Mouse (Mus musculus) embryo, embryonic 10 days (tissue): Measurements from ENCODE around the gene Ppp1r16b.

ENCODE experiments used
- DNase-seq: peaks from one replicate; pipeline ENCODE4 v3.0.0-alpha.2; 2015; ENCODE audit warnings: low spot score

Ppp1r16b gene

GRCm38 (mm10) chr2:158768350-158768749 lies 103.2 kb downstream of the Ppp1r16b start:
- peak; percentile 67 for DNase-seq

- DNase-seq: peak; percentile 54
Observed at GRCm38 (mm10) chr2:158768771-158769170, 103.6 kb downstream of the Ppp1r16b start.

GRCm38 (mm10) chr2:158770126-158770757 lies 105.0 kb downstream of the Ppp1r16b start:
- no peak for DNase-seq

- no peak for DNase-seq
Observed at GRCm38 (mm10) chr2:158771066-158771763, 106.0 kb downstream of the Ppp1r16b start.

GRCm38 (mm10) chr2:158772808-158773207 lies 107.6 kb downstream of the Ppp1r16b start:
- no peak for DNase-seq

- DNase-seq: no peak
Observed at GRCm38 (mm10) chr2:158774886-158775285, 109.7 kb downstream of the Ppp1r16b start.

GRCm38 (mm10) chr2:158776716-158777115 lies 111.5 kb downstream of the Ppp1r16b start:
- DNase-seq: no peak

- no peak for DNase-seq
Observed at GRCm38 (mm10) chr2:158777490-158777889, 112.3 kb downstream of the Ppp1r16b start.

GRCm38 (mm10) chr2:158778349-158778748 lies 113.2 kb downstream of the Ppp1r16b start:
- DNase-seq: no peak

GRCm38 (mm10) chr2:158781126-158781525 lies 115.9 kb downstream of the Ppp1r16b start:
- DNase-seq: no peak

- DNase-seq: no peak
Observed at GRCm38 (mm10) chr2:158786927-158787795, 122.0 kb downstream of the Ppp1r16b start.

GRCm38 (mm10) chr2:158794494-158795004 lies 129.4 kb downstream of the Ppp1r16b start, which contains the start of gene Dhx35:
Gene Dhx35 (plus strand): TSS chr2:158794807.
- DNase-seq: peak; percentile 97

- DNase-seq: no peak
Observed at GRCm38 (mm10) chr2:158795043-158795442, 129.8 kb downstream of the Ppp1r16b start.

GRCm38 (mm10) chr2:158795875-158796274 lies 130.7 kb downstream of the Ppp1r16b start:
- no peak for DNase-seq

- DNase-seq: no peak
Observed at GRCm38 (mm10) chr2:158799328-158799727, 134.1 kb downstream of the Ppp1r16b start.

GRCm38 (mm10) chr2:158800788-158801187 lies 135.6 kb downstream of the Ppp1r16b start:
- DNase-seq: no peak

GRCm38 (mm10) chr2:158803575-158803974 lies 138.4 kb downstream of the Ppp1r16b start:
- no peak for DNase-seq

GRCm38 (mm10) chr2:158815686-158816085 lies 150.5 kb downstream of the Ppp1r16b start:
- no peak for DNase-seq
